Comparison of ENCODE assay signal across 9 mouse cellular contexts in genomic region chr7:145289302-145289701, GRCm38 (mm10). TPM values are rescaled to one million over a fixed set of nuclear protein-coding genes. Genes with fewer than 3 reads are reported as not detected.
A peak's percentile ranks its signal among the peaks of the same experiment; 100 is the strongest.
DNase-seq lines count a peak whose midpoint lies in the region; ATAC-seq lines count a peak whose summit lies in the region.
"Had no signal": no experiment of that assay in that cellular context is flagged by ENCODE, and none has a peak within 500 bp of the region (broad histone marks: within the 10 kb centered on the region; RNA-seq: fewer than 3 reads in every experiment).

No protein-coding gene starts in this region.

- no peak overlapping the region for H3K4me2 ChIP-seq in forebrain, embryonic 13.5 days
- no peak overlapping the region for H3K4me2 ChIP-seq in midbrain, embryonic 15.5 days
- H3K4me2 ChIP-seq in lung, embryonic 16.5 days (ENCODE audit: low read depth, low read length) = no peak overlapping the region
- H3K4me2 ChIP-seq: heart, embryonic 15.5 days had no signal

- no peak overlapping the region for H3K27ac ChIP-seq in forebrain, embryonic 10.5 days
- H3K27ac ChIP-seq in forebrain, embryonic 13.5 days = no peak overlapping the region
- peak overlapping the region; percentile 39; the same call in 1 of the 2 replicates for H3K27ac ChIP-seq in midbrain, embryonic 10.5 days (replicated peaks)
- no peak overlapping the region for H3K27ac ChIP-seq in midbrain, embryonic 15.5 days
- H3K27ac ChIP-seq in lung, embryonic 16.5 days (ENCODE audit: low read length) = no peak overlapping the region
- H3K27ac ChIP-seq: heart, embryonic 15.5 days had no signal

- H3K9ac ChIP-seq in forebrain, embryonic 13.5 days = no peak overlapping the region
- H3K9ac ChIP-seq in midbrain, embryonic 15.5 days = no peak overlapping the region
- H3K9ac ChIP-seq in lung, embryonic 16.5 days (ENCODE audit: low read length) = no peak overlapping the region
- H3K9ac ChIP-seq: heart, embryonic 15.5 days had no signal

- 18% methylated on average over 5 of the region's 5 CpGs for WGBS in forebrain, embryonic 10.5 days
- WGBS in forebrain, embryonic 13.5 days = 21% methylated on average over 5 of the region's 5 CpGs
- 16% methylated on average over 5 of the region's 5 CpGs for WGBS in midbrain, embryonic 10.5 days
- WGBS in midbrain, embryonic 15.5 days = 20% methylated on average over 5 of the region's 5 CpGs
- WGBS in lung, embryonic 16.5 days = 24% methylated on average over 5 of the region's 5 CpGs

- H3K27me3 ChIP-seq in forebrain, embryonic 10.5 days (ENCODE audit: poor library complexity, severe bottlenecking) = no peaks in the 10 kb centered on the region
- no peaks in the 10 kb centered on the region for H3K27me3 ChIP-seq in forebrain, embryonic 13.5 days
- H3K27me3 ChIP-seq in midbrain, embryonic 10.5 days (ENCODE audit: low read depth, poor library complexity, severe bottlenecking) = no peaks in the 10 kb centered on the region
- H3K27me3 ChIP-seq in midbrain, embryonic 15.5 days (replicated peaks) = no peaks in the 10 kb centered on the region
- H3K27me3 ChIP-seq in lung, embryonic 16.5 days (ENCODE audit: control insufficient read depth, insufficient read depth, low read depth, low read length) = no peaks in the 10 kb centered on the region
- H3K27me3 ChIP-seq: heart, embryonic 15.5 days had no signal

- H3K36me3 ChIP-seq in forebrain, embryonic 10.5 days (replicated peaks) = no peaks in the 10 kb centered on the region
- H3K36me3 ChIP-seq in forebrain, embryonic 13.5 days (ENCODE audit: poor library complexity, severe bottlenecking) = no peaks in the 10 kb centered on the region
- H3K36me3 ChIP-seq in midbrain, embryonic 10.5 days = no peaks in the 10 kb centered on the region
- no peaks in the 10 kb centered on the region for H3K36me3 ChIP-seq in midbrain, embryonic 15.5 days (replicated peaks)
- no peaks in the 10 kb centered on the region for H3K36me3 ChIP-seq in lung, embryonic 16.5 days (ENCODE audit: control insufficient read depth, insufficient read depth, low read length)
- H3K36me3 ChIP-seq: heart, embryonic 15.5 days had no signal

- no peak for ATAC-seq in forebrain, embryonic 13.5 days
- no peak for ATAC-seq in midbrain, embryonic 15.5 days (replicated peaks)
- peak; percentile 51 for ATAC-seq in lung, embryonic 16.5 days (ENCODE audit: low read depth)

- no peaks in the 10 kb centered on the region for H3K9me3 ChIP-seq in forebrain, embryonic 10.5 days
- no peaks in the 10 kb centered on the region for H3K9me3 ChIP-seq in forebrain, embryonic 13.5 days (replicated peaks)
- no peaks in the 10 kb centered on the region for H3K9me3 ChIP-seq in midbrain, embryonic 10.5 days (replicated peaks)
- no peaks in the 10 kb centered on the region for H3K9me3 ChIP-seq in midbrain, embryonic 15.5 days
- no peaks in the 10 kb centered on the region for H3K9me3 ChIP-seq in lung, embryonic 16.5 days (ENCODE audit: control insufficient read depth, low read length)
- H3K9me3 ChIP-seq: heart, embryonic 15.5 days had no signal

- peak; percentile 49 for DNase-seq in forebrain, embryonic 10.5 days (ENCODE audit: extremely low spot score, low spot score)
- DNase-seq in midbrain, embryonic 10.5 days (ENCODE audit: low spot score) = peak; percentile 53
- peak; percentile 77 for DNase-seq in embryo, embryonic 10 days (ENCODE audit: low spot score)
- no peak for DNase-seq in layer of hippocampus, postnatal 36 days
- DNase-seq in spleen, adult 18-20 months = no peak

- peaks cover 9% of the 10 kb centered on the region for H3K4me1 ChIP-seq in forebrain, embryonic 10.5 days
- no peaks in the 10 kb centered on the region for H3K4me1 ChIP-seq in forebrain, embryonic 13.5 days
- peaks cover 9% of the 10 kb centered on the region for H3K4me1 ChIP-seq in midbrain, embryonic 10.5 days
- no peaks in the 10 kb centered on the region for H3K4me1 ChIP-seq in midbrain, embryonic 15.5 days
- no peaks in the 10 kb centered on the region for H3K4me1 ChIP-seq in lung, embryonic 16.5 days (replicated peaks; ENCODE audit: control insufficient read depth, insufficient read depth, low read length)

- H3K4me3 ChIP-seq in forebrain, embryonic 10.5 days = no peak overlapping the region
- no peak overlapping the region for H3K4me3 ChIP-seq in forebrain, embryonic 13.5 days
- H3K4me3 ChIP-seq in midbrain, embryonic 10.5 days = no peak overlapping the region
- no peak overlapping the region for H3K4me3 ChIP-seq in midbrain, embryonic 15.5 days
- H3K4me3 ChIP-seq in lung, embryonic 16.5 days (ENCODE audit: low read length) = no peak overlapping the region
- H3K4me3 ChIP-seq: heart, embryonic 15.5 days had no signal

RNA-seq across cellular contexts. Expression of gene Tpcn2, which starts 5.5 kb away (rescaled TPM):
- 5.1 and 5.9 TPM in 2 replicates for polyA plus RNA-seq in forebrain, embryonic 10.5 days (2016; fragmentation: Nextera tagmentation; extraction: Ambion mirVana)
- polyA plus RNA-seq in forebrain, embryonic 13.5 days (2015; fragmentation: Nextera tagmentation; extraction: Ambion mirVana) = 3.8 and 4.1 TPM in 2 replicates
- polyA plus RNA-seq in midbrain, embryonic 10.5 days (2016; fragmentation: Nextera tagmentation; extraction: Ambion mirVana) = 5.4 and 6.8 TPM in 2 replicates
- 2.9 and 3.2 TPM in 2 replicates for polyA plus RNA-seq in midbrain, embryonic 15.5 days (2015; fragmentation: Nextera tagmentation; extraction: Ambion mirVana)
- polyA plus RNA-seq in lung, embryonic 16.5 days (2015; fragmentation: Nextera tagmentation; extraction: Ambion mirVana) = 11.7 and 12.3 TPM in 2 replicates
- 1 to 10 TPM; 6.1 to 8.5 TPM for total RNA-seq in layer of hippocampus, postnatal 36 days (2021)

RNA-seq across cellular contexts. Expression of gene Mrgprf, which starts 11.3 kb away (rescaled TPM):
- 0.07 and 0.09 TPM in 2 replicates for polyA plus RNA-seq in forebrain, embryonic 10.5 days (2016; fragmentation: Nextera tagmentation; extraction: Ambion mirVana)
- 0.67 and 1.9 TPM in 2 replicates for polyA plus RNA-seq in forebrain, embryonic 13.5 days (2015; fragmentation: Nextera tagmentation; extraction: Ambion mirVana)
- 0.37 and 0.63 TPM in 2 replicates for polyA plus RNA-seq in midbrain, embryonic 10.5 days (2016; fragmentation: Nextera tagmentation; extraction: Ambion mirVana)
- 4.5 and 6.1 TPM in 2 replicates for polyA plus RNA-seq in midbrain, embryonic 15.5 days (2015; fragmentation: Nextera tagmentation; extraction: Ambion mirVana)
- 2.2 and 2.4 TPM in 2 replicates for polyA plus RNA-seq in lung, embryonic 16.5 days (2015; fragmentation: Nextera tagmentation; extraction: Ambion mirVana)
- total RNA-seq in layer of hippocampus, postnatal 36 days (2021) = under 1 TPM; 0.70 to 0.83 TPM

RNA-seq across cellular contexts. Expression of gene Mrgprd, which starts 25.3 kb away (rescaled TPM):
- polyA plus RNA-seq in forebrain, embryonic 10.5 days (2016; fragmentation: Nextera tagmentation; extraction: Ambion mirVana) = not detected in 2 replicates
- polyA plus RNA-seq in forebrain, embryonic 13.5 days (2015; fragmentation: Nextera tagmentation; extraction: Ambion mirVana) = not detected in 2 replicates
- polyA plus RNA-seq in midbrain, embryonic 10.5 days (2016; fragmentation: Nextera tagmentation; extraction: Ambion mirVana) = not detected in 2 replicates
- not detected in 2 replicates for polyA plus RNA-seq in midbrain, embryonic 15.5 days (2015; fragmentation: Nextera tagmentation; extraction: Ambion mirVana)
- polyA plus RNA-seq in lung, embryonic 16.5 days (2015; fragmentation: Nextera tagmentation; extraction: Ambion mirVana) = not detected in 2 replicates
- total RNA-seq in layer of hippocampus, postnatal 36 days (2021) = not detected
- polyA plus RNA-seq: heart, embryonic 15.5 days had no signal

Comparison
In these comparisons a context has a peak if more than half of its experiments do, and no peak if none do; other contexts are left out.
1. DNase-seq: peak in forebrain, embryonic 10.5 days (single experiment), midbrain, embryonic 10.5 days (single experiment) and embryo, embryonic 10 days (single experiment); none in layer of hippocampus, postnatal 36 days (0 of 2) and spleen, adult 18-20 months (0 of 2).